ENCODE assay signal across 14 mouse cellular contexts in the genomic region with DNA sequence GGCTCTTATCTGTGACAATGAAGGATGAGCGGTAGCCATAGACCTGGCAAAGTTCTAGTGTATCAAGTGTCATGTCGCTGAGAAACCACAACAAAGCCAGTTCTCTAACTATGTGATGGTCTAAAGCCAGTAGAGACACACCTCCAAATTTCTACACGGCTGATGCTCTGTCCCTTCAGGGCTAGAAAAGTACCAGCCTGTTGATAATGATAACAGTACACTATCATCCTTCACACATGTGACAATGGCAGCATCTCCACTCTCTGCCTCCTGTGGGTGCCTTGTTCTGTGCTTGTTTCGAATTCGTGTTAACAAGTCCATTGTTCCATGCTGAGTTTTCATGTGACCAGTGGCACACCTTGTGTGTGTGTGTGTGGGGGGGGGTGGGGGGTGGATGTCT.
"Had no signal": no experiment of that assay in that cellular context is flagged by ENCODE, and none has a peak within 500 bp of the region (broad histone marks: within the 10 kb centered on the region; RNA-seq: fewer than 3 reads in every experiment).

No protein-coding gene starts in this region.

- ATAC-seq: inflammation-experienced regulatory T-cells, adult 6 months; intestine, postnatal 0 days had no signal

- H3K27me3 ChIP-seq: limb, embryonic 15.5 days; megakaryocyte, embryonic 14.5 days; neural tube, embryonic 13.5 days had no signal

- H3K27ac ChIP-seq: limb, embryonic 15.5 days; liver, embryonic 14.5 days; neural tube, embryonic 13.5 days had no signal

- H3K36me3 ChIP-seq: limb, embryonic 15.5 days; neural tube, embryonic 13.5 days had no signal

- H3K4me2 ChIP-seq: limb, embryonic 15.5 days; neural tube, embryonic 13.5 days had no signal

- DNase-seq: kidney, adult 9 months; kidney, postnatal 25 days; layer of hippocampus, postnatal 36 days; lung, adult 18-20 months; lung, postnatal 10 days; lung, postnatal 4 days; retina, postnatal 1 day; thymus, postnatal 36 days had no signal

- H3K4me3 ChIP-seq: limb, embryonic 15.5 days; megakaryocyte, embryonic 14.5 days; neural tube, embryonic 13.5 days had no signal

- H3K9ac ChIP-seq: limb, embryonic 15.5 days; liver, embryonic 14.5 days; neural tube, embryonic 13.5 days had no signal

- H3K9me3 ChIP-seq: limb, embryonic 15.5 days; neural tube, embryonic 13.5 days had no signal
